Mouse (Mus musculus): ENCODE measurements at regions not wholly inside any gene's neighbourhood (a gene's known extent, or its start where the extent isn't known, plus 50 kb on each side); places are given as distances from the start of the nearest gene placed in this dataset.

DNA sequence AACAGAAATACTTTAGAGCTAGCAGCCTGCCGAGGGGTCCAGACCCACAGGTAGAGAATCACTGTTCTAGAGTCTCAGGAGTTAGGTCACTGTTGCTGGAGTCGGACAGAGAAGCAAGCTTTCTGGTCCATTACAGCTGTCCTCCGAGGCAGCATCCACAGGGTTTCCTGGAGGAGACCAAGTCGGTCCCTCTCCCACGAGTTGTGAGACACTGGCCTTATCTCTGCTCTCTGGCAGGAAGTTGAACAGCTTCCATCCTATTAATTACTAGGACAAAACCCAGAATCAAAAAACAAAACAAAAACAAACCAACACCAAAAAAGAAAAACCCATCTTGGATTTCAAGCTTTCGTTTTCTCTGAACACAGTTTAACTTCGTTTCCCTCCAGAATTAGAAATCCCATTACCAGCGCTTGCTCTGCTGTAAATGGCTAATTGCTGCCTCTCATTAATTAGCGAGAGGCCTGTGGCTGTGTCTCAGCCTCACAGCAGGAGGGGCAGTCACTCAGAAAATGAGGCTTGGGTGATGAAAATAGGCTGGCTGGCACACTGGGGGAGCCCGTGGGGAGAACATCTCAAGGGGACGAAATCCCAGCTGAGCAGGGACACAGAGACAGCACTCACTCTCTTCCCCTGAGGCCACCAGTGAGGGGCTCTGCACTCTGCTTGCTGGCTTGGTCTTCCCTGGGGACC is 201.3 kb downstream of the Adgrd1 start:
- DNase-seq, result peak in 1 of 2 experiments; percentile 30
- TF ChIP-seq CTCF (IDR thresholded peaks at IDR 0.05) (no peak), EP300 (IDR thresholded peaks at IDR 0.05; ENCODE audit: insufficient read depth, low read depth, low read length) (no peak), POLR2A (IDR thresholded peaks at IDR 0.05; ENCODE audit: insufficient read depth, low read depth, low read length) (peak; percentile 40; the same call in 1 of the 2 replicates)
- 19% methylated on average over 11 of the region's 11 CpGs for WGBS
- no peaks in the 10 kb centered on the region for H3K36me3 ChIP-seq (ENCODE audit: control insufficient read depth, insufficient read depth, low read length)
- no peaks in the 10 kb centered on the region for H3K27me3 ChIP-seq (ENCODE audit: control insufficient read depth, insufficient read depth, low read length)
- intact Hi-C loops (cut with DNase I), result no loop called here
- H3K27ac ChIP-seq, result peak overlapping the region; percentile 70
- H3K9ac ChIP-seq (ENCODE audit: low read depth, low read length), result no peak overlapping the region
- no peak overlapping the region for H3K4me3 ChIP-seq
- H3K4me1 ChIP-seq (ENCODE audit: control insufficient read depth, insufficient read depth, low read length), result peaks cover 27% of the 10 kb centered on the region
- H3K79me2 ChIP-seq (replicated peaks; ENCODE audit: control insufficient read depth, insufficient read depth, low read length), result no peaks in the 10 kb centered on the region

DNA sequence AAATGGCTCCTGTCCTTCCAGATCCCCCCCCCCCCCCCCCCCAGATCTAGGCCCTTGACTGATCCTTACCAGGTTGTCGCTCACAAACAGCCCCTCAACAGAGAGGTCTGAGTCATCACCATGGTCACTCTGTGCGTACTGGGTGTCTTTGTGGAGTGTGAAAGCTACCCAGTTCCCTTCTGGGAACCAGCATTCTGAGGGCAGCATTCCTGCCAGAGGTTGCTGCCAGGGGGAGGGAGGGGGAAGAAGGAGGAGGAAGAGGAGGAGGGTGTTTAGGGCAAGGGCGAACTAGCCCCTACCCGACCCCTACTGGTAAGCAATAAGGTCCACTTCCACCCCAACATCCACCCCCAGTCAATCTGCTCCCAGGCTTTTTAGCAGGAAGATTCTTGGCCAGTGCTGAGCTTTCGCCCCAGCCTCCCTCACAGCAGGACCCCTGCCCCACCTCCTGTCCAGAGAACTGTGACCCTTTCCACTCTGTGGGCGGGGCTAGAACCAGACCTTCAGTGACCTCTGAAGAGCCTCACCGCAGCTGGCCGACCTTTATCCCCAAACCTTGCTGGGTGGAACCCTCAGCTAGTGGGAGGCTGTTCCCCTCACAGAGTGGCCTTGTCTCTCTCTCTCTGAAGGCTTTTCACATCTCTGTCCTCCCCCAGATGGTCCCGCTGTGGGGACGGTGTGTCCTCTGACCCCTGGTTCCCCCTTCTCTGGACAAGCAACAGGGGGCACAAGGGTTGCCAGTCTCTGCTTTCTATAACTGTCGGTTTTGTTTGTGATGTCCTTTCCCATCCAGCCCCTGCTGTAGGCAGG is 202.2 kb upstream of the Sfswap start:
- Histone ChIP-seq H3K9ac (ENCODE audit: low read depth, low read length) (no peak overlapping the region), H3K4me1 (ENCODE audit: control insufficient read depth, insufficient read depth, low read length) (peaks cover 21% of the 10 kb centered on the region), H3K27ac (peak overlapping the region; percentile 49), H3K4me3 (no peak overlapping the region), H3K36me3 (ENCODE audit: control insufficient read depth, insufficient read depth, low read length) (no peaks in the 10 kb centered on the region), H3K79me2 (replicated peaks; ENCODE audit: control insufficient read depth, insufficient read depth, low read length) (no peaks in the 10 kb centered on the region), H3K27me3 (ENCODE audit: control insufficient read depth, insufficient read depth, low read length) (no peaks in the 10 kb centered on the region)
- intact Hi-C loops (cut with DNase I), result no loop called here
- 23% methylated on average over 11 of the region's 11 CpGs for WGBS
- TF ChIP-seq POLR2A (IDR thresholded peaks at IDR 0.05; ENCODE audit: insufficient read depth, low read depth, low read length) (no peak), CTCF (IDR thresholded peaks at IDR 0.05) (no peak), EP300 (IDR thresholded peaks at IDR 0.05; ENCODE audit: insufficient read depth, low read depth, low read length) (no peak)
- DNase-seq, result no peak

DNA sequence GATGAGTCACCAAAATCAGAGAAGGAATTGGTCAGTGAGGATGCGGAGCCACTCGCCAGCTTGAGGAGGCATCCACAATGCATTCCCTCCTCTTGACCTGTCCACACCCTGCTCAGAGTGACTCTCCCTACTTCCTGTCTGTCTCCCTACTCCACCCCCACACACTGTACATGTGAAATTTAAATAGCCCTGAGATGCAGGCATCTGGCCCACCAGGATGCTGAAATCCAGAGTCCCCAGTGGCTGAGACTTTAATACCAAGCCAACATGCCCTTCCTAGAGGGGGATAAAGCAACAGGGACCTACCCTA is 201.6 kb upstream of the Sfswap start:
- no peak overlapping the region; the same call in 1 of the 2 replicates for H3K27ac ChIP-seq
- H3K4me3 ChIP-seq, result no peak overlapping the region
- H3K4me1 ChIP-seq (ENCODE audit: control insufficient read depth, insufficient read depth, low read length), result peaks cover 17% of the 10 kb centered on the region
- TF ChIP-seq CTCF (IDR thresholded peaks at IDR 0.05) (no peak), POLR2A (IDR thresholded peaks at IDR 0.05; ENCODE audit: insufficient read depth, low read depth, low read length) (0 out of 2 replicates have a peak, but pooled peaks have one; percentile 20), EP300 (IDR thresholded peaks at IDR 0.05; ENCODE audit: insufficient read depth, low read depth, low read length) (0 out of 2 replicates have a peak, but pooled peaks have one; percentile 48)
- H3K9ac ChIP-seq (ENCODE audit: low read depth, low read length), result no peak overlapping the region
- WGBS, result 17% methylated on average over 2 of the region's 2 CpGs
- intact Hi-C loops (cut with DNase I), result no loop called here
- no peaks in the 10 kb centered on the region for H3K27me3 ChIP-seq (ENCODE audit: control insufficient read depth, insufficient read depth, low read length)
- no peaks in the 10 kb centered on the region for H3K36me3 ChIP-seq (ENCODE audit: control insufficient read depth, insufficient read depth, low read length)
- no peaks in the 10 kb centered on the region for H3K79me2 ChIP-seq (replicated peaks; ENCODE audit: control insufficient read depth, insufficient read depth, low read length)
- DNase-seq, result no peak

- DNase-seq, result no peak
- Histone ChIP-seq H3K36me3 (ENCODE audit: control insufficient read depth, insufficient read depth, low read length) (no peaks in the 10 kb centered on the region), H3K9ac (ENCODE audit: low read depth, low read length) (no peak overlapping the region), H3K4me3 (no peak overlapping the region), H3K79me2 (replicated peaks; ENCODE audit: control insufficient read depth, insufficient read depth, low read length) (no peaks in the 10 kb centered on the region), H3K4me1 (ENCODE audit: control insufficient read depth, insufficient read depth, low read length) (peaks cover 12% of the 10 kb centered on the region), H3K27me3 (ENCODE audit: control insufficient read depth, insufficient read depth, low read length) (no peaks in the 10 kb centered on the region), H3K27ac (no peak overlapping the region)
- intact Hi-C loops (cut with DNase I), result no loop called here
- WGBS, result 92% methylated on average over 6 of the region's 6 CpGs
- TF ChIP-seq EP300 (IDR thresholded peaks at IDR 0.05; ENCODE audit: insufficient read depth, low read depth, low read length) (no peak), CTCF (IDR thresholded peaks at IDR 0.05) (no peak), POLR2A (IDR thresholded peaks at IDR 0.05; ENCODE audit: insufficient read depth, low read depth, low read length) (no peak)
Observed at GRCm38 (mm10) chr5:129300423-129300822, 200.6 kb upstream of the Sfswap start.

GRCm38 (mm10) chr5:129315626-129316025 is 185.4 kb upstream of the Sfswap start:
- intact Hi-C loops (cut with DNase I), result no loop called here
- 56% methylated on average over 8 of the region's 9 CpGs for WGBS

GRCm38 (mm10) chr5:129331094-129331523 is 169.9 kb upstream of the Sfswap start:
- 19% methylated on average over 11 of the region's 11 CpGs for WGBS
- TF ChIP-seq EP300 (IDR thresholded peaks at IDR 0.05; ENCODE audit: insufficient read depth, low read depth, low read length) (no peak), POLR2A (IDR thresholded peaks at IDR 0.05; ENCODE audit: insufficient read depth, low read depth, low read length) (no peak), CTCF (IDR thresholded peaks at IDR 0.05) (peak; percentile 41)
- Histone ChIP-seq H3K27me3 (ENCODE audit: control insufficient read depth, insufficient read depth, low read length) (no peaks in the 10 kb centered on the region; the same call in 1 of the 2 replicates), H3K79me2 (replicated peaks; ENCODE audit: control insufficient read depth, insufficient read depth, low read length) (no peaks in the 10 kb centered on the region), H3K4me3 (no peak overlapping the region), H3K9ac (ENCODE audit: low read depth, low read length) (no peak overlapping the region), H3K4me1 (ENCODE audit: control insufficient read depth, insufficient read depth, low read length) (no peaks in the 10 kb centered on the region), H3K27ac (no peak overlapping the region), H3K36me3 (ENCODE audit: control insufficient read depth, insufficient read depth, low read length) (no peaks in the 10 kb centered on the region)
- intact Hi-C loops (cut with DNase I), result no loop called here
- no peak for DNase-seq

More at GRCm38 (mm10) chr5:129315626-129316025, 185.4 kb upstream of the Sfswap start:
- no peaks in the 10 kb centered on the region for H3K36me3 ChIP-seq (ENCODE audit: control insufficient read depth, insufficient read depth, low read length)
- no peak overlapping the region for H3K27ac ChIP-seq
- no peak overlapping the region for H3K9ac ChIP-seq (ENCODE audit: low read depth, low read length)
- no peaks in the 10 kb centered on the region for H3K79me2 ChIP-seq (replicated peaks; ENCODE audit: control insufficient read depth, insufficient read depth, low read length)
- H3K27me3 ChIP-seq (ENCODE audit: control insufficient read depth, insufficient read depth, low read length), result peaks cover 4% of the 10 kb centered on the region; the same call in 1 of the 2 replicates
- no peak for TF ChIP-seq EP300 (IDR thresholded peaks at IDR 0.05; ENCODE audit: insufficient read depth, low read depth, low read length)
- no peak for DNase-seq
- H3K4me3 ChIP-seq, result no peak overlapping the region
- H3K4me1 ChIP-seq (ENCODE audit: control insufficient read depth, insufficient read depth, low read length), result no peaks in the 10 kb centered on the region
